Mouse (Mus musculus) megakaryocyte, embryonic 14.5 days (primary cell): Measurements from ENCODE around the gene Asphd1.

Experiments used
- FLI1 ChIP-seq: IDR thresholded peaks from 2 replicates; pipeline ENCODE4 v1.6.1; 2012; ENCODE audit warnings: low read length, inconsistent platforms, mixed read lengths
- GATA1 ChIP-seq: IDR thresholded peaks from 3 replicates; pipeline ENCODE4 v1.6.1; 2012; ENCODE audit warnings: mixed read lengths, low read length, inconsistent platforms, borderline replicate concordance

- TF ChIP-seq GATA1: no peak
- TF ChIP-seq FLI1: no peak
Measured at GRCm38 (mm10) chr7:126896912-126897311, 52.5 kb downstream of the Asphd1 start.
